ENCODE assay signal across 23 mouse cellular contexts in genomic region chr16:35732096-35732495, GRCm38 (mm10). TPM values are rescaled to one million over a fixed set of nuclear protein-coding genes. Genes with fewer than 3 reads are reported as not detected.
DNase-seq lines count a peak whose midpoint lies in the region; ATAC-seq and TF ChIP-seq lines count a peak whose summit lies in the region.
"Had no signal": no experiment of that assay in that cellular context is flagged by ENCODE, and none has a peak within 500 bp of the region (broad histone marks: within the 10 kb centered on the region; RNA-seq: fewer than 3 reads in every experiment).

No protein-coding gene starts in this region.

- no peak overlapping the region for H3K4me2 ChIP-seq in heart, postnatal 0 days (ENCODE audit: low read depth, low read length)
- no peak overlapping the region for H3K4me2 ChIP-seq in midbrain, postnatal 0 days (ENCODE audit: low read depth, low read length, poor library complexity, severe bottlenecking)
- H3K4me2 ChIP-seq: limb, embryonic 12.5 days; liver, embryonic 12.5 days; midbrain, embryonic 12.5 days had no signal

- peak; percentile 14 for DNase-seq in adrenal gland, adult 2 months
- DNase-seq in adrenal gland, postnatal 14 days: no peak
- DNase-seq in cerebellum, postnatal 14 days: peak; percentile 39 to 54
- DNase-seq in cerebellum, postnatal 4 days (ENCODE audit: low spot score in 2 of 2): no peak
- peak; percentile 25 for DNase-seq in heart, adult 8-10 months (ENCODE audit: low spot score)
- DNase-seq in heart, embryonic 10.5 days (ENCODE audit: low spot score): no peak
- no peak for DNase-seq in heart, postnatal 0 days (ENCODE audit: low spot score)
- no peak for DNase-seq in midbrain, postnatal 0 days (ENCODE audit: low spot score)
- DNase-seq: gastrocnemius, postnatal 36 days; kidney, postnatal 25 days; lung, adult 18-20 months; lung, postnatal 14 days; right cerebral cortex, postnatal 14 days; thymus, adult 2 months; thymus, postnatal 4 days had no signal

- H3K27ac ChIP-seq in heart, embryonic 10.5 days: no peak overlapping the region
- peak overlapping the region; percentile 26; the same call in 1 of the 2 replicates for H3K27ac ChIP-seq in heart, postnatal 0 days (ENCODE audit: low read depth)
- no peak overlapping the region for H3K27ac ChIP-seq in midbrain, postnatal 0 days (ENCODE audit: low read depth, low read length)
- H3K27ac ChIP-seq: embryonic facial prominence, embryonic 10.5 days; hindbrain, embryonic 10.5 days; layer of hippocampus, adult 2 months; limb, embryonic 12.5 days; liver, embryonic 12.5 days; midbrain, embryonic 12.5 days; stomach, postnatal 0 days had no signal

- TF ChIP-seq EP300 in heart, postnatal 0 days (IDR thresholded peaks at IDR 0.05; ENCODE audit: low read depth): no peak

- ATAC-seq in heart, postnatal 0 days (ENCODE audit: insufficient read depth, low read depth): no peak
- ATAC-seq in midbrain, postnatal 0 days (ENCODE audit: low FRiP score): no peak
- ATAC-seq: intestine, postnatal 0 days; liver, embryonic 12.5 days had no signal

- 94% methylated on average over 7 of the region's 7 CpGs for WGBS in heart, embryonic 10.5 days
- 45% methylated on average over 7 of the region's 7 CpGs for WGBS in heart, postnatal 0 days
- 69% methylated on average over 7 of the region's 7 CpGs for WGBS in midbrain, postnatal 0 days

- no peak for TF ChIP-seq CTCF in heart, postnatal 0 days (IDR thresholded peaks at IDR 0.05; ENCODE audit: low read depth)
- no peak for TF ChIP-seq CTCF in midbrain, postnatal 0 days (IDR thresholded peaks at IDR 0.05)

- no peaks in the 10 kb centered on the region for H3K4me1 ChIP-seq in heart, embryonic 10.5 days
- H3K4me1 ChIP-seq in heart, postnatal 0 days (ENCODE audit: control insufficient read depth, insufficient read depth): peaks cover 7% of the 10 kb centered on the region
- H3K4me1 ChIP-seq in midbrain, postnatal 0 days (ENCODE audit: insufficient read depth, low read length): no peaks in the 10 kb centered on the region
- H3K4me1 ChIP-seq: embryonic facial prominence, embryonic 10.5 days; limb, embryonic 12.5 days had no signal

- H3K36me3 ChIP-seq in heart, embryonic 10.5 days: peaks cover 18% of the 10 kb centered on the region; the same call in 1 of the 2 replicates
- peaks cover 22% of the 10 kb centered on the region; the same call in 1 of the 2 replicates for H3K36me3 ChIP-seq in heart, postnatal 0 days (replicated peaks; ENCODE audit: control insufficient read depth, insufficient read depth, low read length)
- peaks cover 11% of the 10 kb centered on the region for H3K36me3 ChIP-seq in midbrain, postnatal 0 days (ENCODE audit: insufficient read depth, low read length)
- H3K36me3 ChIP-seq: midbrain, embryonic 12.5 days had no signal

- H3K27me3 ChIP-seq in heart, embryonic 10.5 days (ENCODE audit: insufficient read depth, poor library complexity, severe bottlenecking): no peaks in the 10 kb centered on the region
- H3K27me3 ChIP-seq in heart, postnatal 0 days (ENCODE audit: control insufficient read depth, insufficient read depth, low read length): no peaks in the 10 kb centered on the region
- H3K27me3 ChIP-seq in midbrain, postnatal 0 days (ENCODE audit: insufficient read depth, low read length): no peaks in the 10 kb centered on the region
- H3K27me3 ChIP-seq: limb, embryonic 12.5 days; liver, embryonic 12.5 days; midbrain, embryonic 12.5 days had no signal

- H3K9ac ChIP-seq in heart, postnatal 0 days (replicated peaks; ENCODE audit: low read depth, low read length): no peak overlapping the region
- H3K9ac ChIP-seq in midbrain, postnatal 0 days (replicated peaks; ENCODE audit: low read length, poor library complexity, severe bottlenecking): no peak overlapping the region
- H3K9ac ChIP-seq: limb, embryonic 12.5 days; liver, embryonic 12.5 days; midbrain, embryonic 12.5 days had no signal

- no peak overlapping the region for H3K4me3 ChIP-seq in heart, embryonic 10.5 days
- H3K4me3 ChIP-seq in heart, postnatal 0 days (ENCODE audit: low read depth, low read length): no peak overlapping the region
- no peak overlapping the region for H3K4me3 ChIP-seq in midbrain, postnatal 0 days (ENCODE audit: low read depth, low read length)
- H3K4me3 ChIP-seq: embryonic facial prominence, embryonic 10.5 days; hindbrain, embryonic 10.5 days; layer of hippocampus, adult 2 months; limb, embryonic 12.5 days; liver, embryonic 12.5 days; midbrain, embryonic 12.5 days had no signal

- 0 out of 2 replicates have a peak, but pooled peaks cover 6% of the 10 kb centered on the region for H3K9me3 ChIP-seq in heart, embryonic 10.5 days
- no peaks in the 10 kb centered on the region for H3K9me3 ChIP-seq in heart, postnatal 0 days (replicated peaks; ENCODE audit: control insufficient read depth, low read length)
- H3K9me3 ChIP-seq in midbrain, postnatal 0 days (ENCODE audit: low read length): no peaks in the 10 kb centered on the region
- H3K9me3 ChIP-seq: embryonic facial prominence, embryonic 10.5 days; hindbrain, embryonic 10.5 days; limb, embryonic 12.5 days; liver, embryonic 12.5 days; midbrain, embryonic 12.5 days had no signal

RNA-seq across cellular contexts. Expression of gene Dirc2, which starts 37.1 kb away (rescaled TPM):
- total RNA-seq in adrenal gland, adult 2 months (2021): 10 to 100 TPM; 21.3 to 41.0 TPM
- polyA plus RNA-seq in adrenal gland, adult 2 months (2012; rRNA removed): 27.5 and 32.1 TPM in 2 replicates
- total RNA-seq in adrenal gland, postnatal 14 days (2021): 28.3 and 32.9 TPM in 2 replicates
- 10 to 100 TPM; 52.1 to 60.6 (median 55.7) TPM for total RNA-seq in heart, adult 8-10 months (2022)
- polyA plus RNA-seq in heart, embryonic 10.5 days (2016; fragmentation: Nextera tagmentation; extraction: Ambion mirVana): 8.9 and 14.2 TPM in 2 replicates
- 38.3 and 39.8 TPM in 2 replicates for total RNA-seq in heart, postnatal 0 days (2014; rRNA removed; ENCODE audit: low replicate concordance)
- polyA plus RNA-seq in heart, postnatal 0 days (2015; fragmentation: Nextera tagmentation; extraction: Ambion mirVana): 15.3 and 16.1 TPM in 2 replicates
- total RNA-seq in midbrain, postnatal 0 days (2014; rRNA removed): 84.3 and 87.8 TPM in 2 replicates
- polyA plus RNA-seq in midbrain, postnatal 0 days (2015; fragmentation: Nextera tagmentation; extraction: Ambion mirVana): 31.1 and 35.2 TPM in 2 replicates

RNA-seq across cellular contexts. Expression of gene Hspbap1, which starts 38.1 kb away (rescaled TPM):
- 1 to 10 TPM; 3.5 to 7.0 TPM for total RNA-seq in adrenal gland, adult 2 months (2021)
- polyA plus RNA-seq in adrenal gland, adult 2 months (2012; rRNA removed): 1.8 and 2.3 TPM in 2 replicates
- 5.3 and 6.0 TPM in 2 replicates for total RNA-seq in adrenal gland, postnatal 14 days (2021)
- total RNA-seq in heart, adult 8-10 months (2022): 1 to 10 TPM; 2.2 to 3.6 (median 2.6) TPM
- 16.5 and 21.8 TPM in 2 replicates for polyA plus RNA-seq in heart, embryonic 10.5 days (2016; fragmentation: Nextera tagmentation; extraction: Ambion mirVana)
- total RNA-seq in heart, postnatal 0 days (2014; rRNA removed; ENCODE audit: low replicate concordance): 1.0 and 5.5 TPM in 2 replicates
- 5.0 and 5.7 TPM in 2 replicates for polyA plus RNA-seq in heart, postnatal 0 days (2015; fragmentation: Nextera tagmentation; extraction: Ambion mirVana)
- total RNA-seq in midbrain, postnatal 0 days (2014; rRNA removed): 5.2 and 5.3 TPM in 2 replicates
- 4.7 and 5.0 TPM in 2 replicates for polyA plus RNA-seq in midbrain, postnatal 0 days (2015; fragmentation: Nextera tagmentation; extraction: Ambion mirVana)

Comparison
In these comparisons a context has a peak if more than half of its experiments do, and no peak if none do; other contexts are left out.
1. DNase-seq: peak in adrenal gland, adult 2 months (single experiment), cerebellum, postnatal 14 days (2 of 2) and heart, adult 8-10 months (single experiment); none in adrenal gland, postnatal 14 days (single experiment), cerebellum, postnatal 4 days (0 of 2), heart, embryonic 10.5 days (single experiment), heart, postnatal 0 days (single experiment) and midbrain, postnatal 0 days (single experiment).